Mouse (Mus musculus) heart, adult 9 months (tissue): ENCODE measurements around the gene Cops7b.
"Not testable (repeated sequence)": the region's sequence is repeated elsewhere in the genome, so short reads cannot be mapped to it uniquely, and the experiment has no call there.

Experiments
- DNase-seq, 2 experiments: peaks; one replicate each; pipeline ENCODE4 v3.0.0; 2022; ENCODE audit warnings: low spot score in 2 of 2

The Cops7b gene

GRCm38 (mm10) chr1:86582451-86583096 is at the start of gene Cops7b, which contains the start of gene Pde6d:
Cops7b (plus strand) TSS chr1:86582904.
Pde6d (minus strand) TSS chr1:86582629.
- peak; percentile 98 for DNase-seq

- no peak for DNase-seq
These were observed 49.1 kb upstream of the Cops7b start for GRCm38 (mm10) chr1:86533411-86534130.

- DNase-seq, result no peak
These were observed 44.3 kb upstream of the Cops7b start for GRCm38 (mm10) chr1:86538383-86538782.

GRCm38 (mm10) chr1:86539583-86539982 is 43.1 kb upstream of the Cops7b start:
- DNase-seq, result not testable (repeated sequence)

- no peak for DNase-seq
These were observed 40.1 kb upstream of the Cops7b start for GRCm38 (mm10) chr1:86542584-86542983.

GRCm38 (mm10) chr1:86546797-86547196 is 35.9 kb upstream of the Cops7b start:
- DNase-seq, result no peak

- DNase-seq, result no peak
These were observed 31.4 kb upstream of the Cops7b start for GRCm38 (mm10) chr1:86551299-86551698.

- no peak for DNase-seq
These were observed 30.8 kb upstream of the Cops7b start for GRCm38 (mm10) chr1:86551877-86552276.

GRCm38 (mm10) chr1:86555665-86556064 is 27.0 kb upstream of the Cops7b start:
- DNase-seq, result no peak

- peak; percentile 59 to 74 for DNase-seq
These were observed 24.8 kb upstream of the Cops7b start for GRCm38 (mm10) chr1:86557872-86558271.

- DNase-seq, result peak; percentile 43 to 50
These were observed 23.5 kb upstream of the Cops7b start for GRCm38 (mm10) chr1:86559232-86559631.

- no peak for DNase-seq
These were observed 20.0 kb upstream of the Cops7b start for GRCm38 (mm10) chr1:86562663-86563062.

GRCm38 (mm10) chr1:86568409-86568808 is 14.3 kb upstream of the Cops7b start:
- DNase-seq, result no peak

GRCm38 (mm10) chr1:86569292-86569860 is 13.3 kb upstream of the Cops7b start:
- no peak for DNase-seq

GRCm38 (mm10) chr1:86571381-86571780 is 11.3 kb upstream of the Cops7b start:
- DNase-seq, result no peak

- DNase-seq, result no peak
These were observed 10.8 kb upstream of the Cops7b start for GRCm38 (mm10) chr1:86571941-86572340.

GRCm38 (mm10) chr1:86580426-86580825 is 2.3 kb upstream of the Cops7b start:
- no peak for DNase-seq

GRCm38 (mm10) chr1:86581692-86582450 is 833 bp upstream of the Cops7b start:
- no peak for DNase-seq

GRCm38 (mm10) chr1:86583709-86584108 is 1.0 kb downstream of the Cops7b start:
- DNase-seq, result no peak

- peak; percentile 61 to 62 for DNase-seq
These were observed 4.3 kb downstream of the Cops7b start for GRCm38 (mm10) chr1:86586992-86587391.

- no peak for DNase-seq
These were observed 11.8 kb downstream of the Cops7b start for GRCm38 (mm10) chr1:86594539-86594938.

- no peak for DNase-seq
These were observed 12.6 kb downstream of the Cops7b start for GRCm38 (mm10) chr1:86595315-86595714.
